Mouse (Mus musculus): ENCODE results near the gene Tprn. TPM values are rescaled to one million over a fixed set of nuclear protein-coding genes. Genes with fewer than 3 reads are reported as not detected.

Tprn gene
- polyA plus RNA-seq, 1 experiment = 12.9 TPM

DNA sequence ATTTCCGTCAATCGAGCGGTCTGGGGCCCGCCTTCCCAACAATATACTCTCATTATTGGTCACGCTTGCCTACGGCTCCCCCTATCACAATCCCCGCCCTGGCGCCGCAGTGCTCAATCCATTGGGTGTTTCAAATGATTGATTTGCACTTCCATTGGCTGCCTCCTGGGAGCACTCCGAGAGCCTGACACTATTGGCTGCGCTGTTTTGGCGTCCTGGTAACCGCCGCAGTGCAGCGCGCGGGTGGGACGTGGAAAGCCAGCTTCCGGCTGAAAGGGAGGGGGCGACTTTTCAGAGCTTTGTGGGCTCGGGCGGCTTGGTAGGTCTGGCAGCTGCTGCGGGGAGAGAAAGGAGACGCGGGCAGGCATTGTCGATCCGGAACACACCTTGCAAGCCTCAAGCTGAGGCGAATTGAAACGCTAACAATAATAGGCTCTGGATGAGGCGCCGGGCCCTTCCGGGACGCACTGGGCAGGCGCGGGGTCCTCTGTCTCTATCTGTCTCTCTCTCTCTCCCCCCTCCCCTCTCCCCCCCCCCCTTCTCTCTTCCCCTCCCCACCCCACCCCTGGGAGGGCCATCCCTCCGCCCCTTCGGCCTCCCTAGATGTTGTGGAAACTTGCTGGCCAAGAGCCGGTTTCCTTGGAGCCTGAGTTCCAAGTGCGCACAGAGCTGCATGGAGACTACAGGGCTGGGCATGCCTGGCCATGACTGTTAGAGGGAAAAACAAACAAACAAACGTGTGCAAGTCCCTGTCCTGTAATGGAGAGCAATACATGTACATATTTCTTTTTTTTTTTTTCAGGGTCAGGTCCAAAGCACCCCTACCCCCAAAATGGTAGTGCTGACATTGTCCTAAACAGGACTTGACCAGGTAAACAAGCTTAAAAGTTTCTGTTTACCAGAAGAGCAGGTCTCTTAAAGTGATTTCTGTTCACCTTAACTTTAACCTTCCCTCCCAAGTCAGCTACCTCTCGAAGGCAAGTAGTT lies 37.4 kb upstream of the Tprn start:
- H3K27me3 ChIP-seq (replicated peaks) = no peaks in the 10 kb centered on the region
- no peak for TF ChIP-seq GATA1 (IDR thresholded peaks at IDR 0.05; ENCODE audit: borderline replicate concordance, low read length)
- no peak for TF ChIP-seq FLI1 (IDR thresholded peaks at IDR 0.05; ENCODE audit: low read length)
- peak overlapping the region; percentile 99 for H3K4me3 ChIP-seq (replicated peaks)
- H3K4me1 ChIP-seq = peaks cover 80% of the 10 kb centered on the region
- no peaks in the 10 kb centered on the region for H3K9me3 ChIP-seq
- H3K36me3 ChIP-seq (replicated peaks; ENCODE audit: low read length) = peaks cover 24% of the 10 kb centered on the region

DNA sequence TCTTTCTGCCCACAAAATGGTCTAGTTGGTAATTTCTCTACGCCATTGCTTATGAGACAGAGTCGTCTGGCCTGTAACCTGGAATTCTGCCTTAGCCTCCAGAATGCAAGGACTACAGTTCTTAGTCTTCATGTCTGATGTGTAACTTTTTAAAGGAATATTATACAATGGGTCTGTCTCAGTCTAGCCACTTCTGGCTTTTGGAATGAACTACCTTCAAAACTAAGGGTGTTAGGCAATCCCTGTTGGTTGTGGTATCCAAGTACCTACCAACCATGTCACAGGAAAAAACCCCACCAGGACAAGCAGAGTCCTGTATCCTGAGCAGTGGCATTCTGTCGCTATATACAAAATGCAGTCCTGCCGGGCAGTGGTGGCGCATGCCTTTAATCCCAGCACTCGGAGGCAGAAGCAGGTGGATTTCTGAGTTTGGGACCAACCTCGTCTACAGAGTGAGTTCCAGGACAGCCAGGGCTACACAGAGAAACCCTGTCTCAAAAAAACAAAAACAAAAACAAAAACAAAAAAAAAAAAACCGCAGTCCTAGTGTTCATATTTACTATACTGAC lies 36.5 kb upstream of the Tprn start:
- TF ChIP-seq FLI1 (IDR thresholded peaks at IDR 0.05; ENCODE audit: low read length) (no peak), GATA1 (IDR thresholded peaks at IDR 0.05; ENCODE audit: borderline replicate concordance, low read length) (no peak)
- Histone ChIP-seq H3K4me1 (peaks cover 73% of the 10 kb centered on the region), H3K4me3 (replicated peaks) (peak overlapping the region; percentile 99)

DNA sequence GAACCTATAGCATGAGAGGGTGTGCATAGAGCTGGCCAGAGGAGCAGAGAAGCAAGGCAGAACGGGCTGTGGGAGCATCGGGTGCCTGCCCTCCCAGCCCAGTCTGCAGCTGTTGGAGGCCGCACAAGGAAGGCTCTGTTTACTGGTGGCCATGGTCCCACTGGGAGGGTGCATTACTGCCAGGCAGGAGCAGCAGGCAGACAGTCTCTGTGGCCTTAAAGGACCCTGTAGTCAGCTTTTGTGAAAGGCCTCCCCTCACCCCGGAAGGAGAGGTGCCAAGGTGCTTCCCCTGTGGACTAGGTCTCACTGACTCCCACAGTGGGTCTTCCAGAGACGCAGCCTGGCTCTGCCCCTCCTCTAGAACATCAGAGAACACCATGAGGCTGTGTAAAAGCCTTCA lies 35.6 kb upstream of the Tprn start:
- no peak for TF ChIP-seq FLI1 (IDR thresholded peaks at IDR 0.05; ENCODE audit: low read length)
- TF ChIP-seq GATA1 (IDR thresholded peaks at IDR 0.05; ENCODE audit: borderline replicate concordance, low read length) = no peak
- Histone ChIP-seq H3K36me3 (replicated peaks; ENCODE audit: low read length) (peaks cover 15% of the 10 kb centered on the region), H3K4me1 (peaks cover 72% of the 10 kb centered on the region), H3K4me3 (replicated peaks) (peak overlapping the region; percentile 76), H3K27me3 (replicated peaks) (peaks cover 15% of the 10 kb centered on the region), H3K9me3 (no peaks in the 10 kb centered on the region)

More for the DNA sequence above, 36.5 kb upstream of the Tprn start:
- Histone ChIP-seq H3K9me3 (no peaks in the 10 kb centered on the region), H3K27me3 (replicated peaks) (peaks cover 6% of the 10 kb centered on the region), H3K36me3 (replicated peaks; ENCODE audit: low read length) (peaks cover 24% of the 10 kb centered on the region)

DNA sequence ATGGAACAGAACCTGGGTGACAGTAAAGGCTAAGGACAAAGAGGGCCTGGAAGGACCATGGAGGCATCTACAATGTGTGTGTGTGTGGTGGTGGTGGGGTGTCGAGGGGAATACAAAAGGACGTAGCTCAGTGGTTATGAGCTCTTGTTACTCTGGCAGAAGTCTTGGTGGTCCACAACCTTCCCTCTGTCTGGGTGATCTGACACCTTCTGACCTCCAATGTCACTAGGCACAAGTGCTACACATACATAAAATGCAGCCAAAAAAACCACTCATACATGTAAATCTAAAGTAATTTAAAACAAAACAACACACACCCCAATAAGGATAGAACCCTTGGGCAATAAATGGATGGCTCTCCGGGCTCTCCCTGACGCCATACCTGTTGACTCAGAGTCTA lies 35.0 kb upstream of the Tprn start:
- Histone ChIP-seq H3K9me3 (no peaks in the 10 kb centered on the region), H3K4me3 (replicated peaks) (peak overlapping the region; percentile 90), H3K4me1 (peaks cover 69% of the 10 kb centered on the region), H3K27me3 (replicated peaks) (peaks cover 19% of the 10 kb centered on the region), H3K36me3 (replicated peaks; ENCODE audit: low read length) (peaks cover 10% of the 10 kb centered on the region)
- TF ChIP-seq FLI1 (IDR thresholded peaks at IDR 0.05; ENCODE audit: low read length) (no peak), GATA1 (IDR thresholded peaks at IDR 0.05; ENCODE audit: borderline replicate concordance, low read length) (no peak)

DNA sequence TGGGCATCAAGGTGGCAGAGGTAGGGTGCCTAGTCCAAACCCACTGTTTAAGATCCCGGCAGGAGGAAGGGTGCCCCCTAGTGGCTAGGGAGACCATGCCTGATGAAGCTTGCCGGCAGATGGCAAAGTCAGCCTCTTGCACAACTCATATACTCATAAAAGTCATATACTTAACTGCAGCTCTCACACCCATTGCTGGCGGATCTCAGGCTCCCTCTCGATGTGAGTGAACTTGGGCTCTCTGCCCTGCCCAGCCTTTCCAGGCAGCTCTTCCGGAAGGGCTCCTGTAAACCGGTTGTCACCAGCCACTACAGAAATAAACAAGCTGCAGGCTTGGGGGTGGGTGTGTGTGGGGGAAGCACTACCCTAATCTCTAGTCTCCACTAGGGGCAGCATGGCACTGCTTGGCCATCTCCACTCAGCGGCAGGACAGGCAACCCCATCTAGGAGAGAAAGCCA lies 34.0 kb upstream of the Tprn start:
- H3K9me3 ChIP-seq = no peaks in the 10 kb centered on the region
- TF ChIP-seq GATA1 (IDR thresholded peaks at IDR 0.05; ENCODE audit: borderline replicate concordance, low read length) (no peak), FLI1 (IDR thresholded peaks at IDR 0.05; ENCODE audit: low read length) (no peak)
- peaks cover 6% of the 10 kb centered on the region for H3K36me3 ChIP-seq (replicated peaks; ENCODE audit: low read length)
- H3K4me3 ChIP-seq (replicated peaks) = peak overlapping the region; percentile 90
- peaks cover 30% of the 10 kb centered on the region for H3K27me3 ChIP-seq (replicated peaks)
- peaks cover 66% of the 10 kb centered on the region for H3K4me1 ChIP-seq

DNA sequence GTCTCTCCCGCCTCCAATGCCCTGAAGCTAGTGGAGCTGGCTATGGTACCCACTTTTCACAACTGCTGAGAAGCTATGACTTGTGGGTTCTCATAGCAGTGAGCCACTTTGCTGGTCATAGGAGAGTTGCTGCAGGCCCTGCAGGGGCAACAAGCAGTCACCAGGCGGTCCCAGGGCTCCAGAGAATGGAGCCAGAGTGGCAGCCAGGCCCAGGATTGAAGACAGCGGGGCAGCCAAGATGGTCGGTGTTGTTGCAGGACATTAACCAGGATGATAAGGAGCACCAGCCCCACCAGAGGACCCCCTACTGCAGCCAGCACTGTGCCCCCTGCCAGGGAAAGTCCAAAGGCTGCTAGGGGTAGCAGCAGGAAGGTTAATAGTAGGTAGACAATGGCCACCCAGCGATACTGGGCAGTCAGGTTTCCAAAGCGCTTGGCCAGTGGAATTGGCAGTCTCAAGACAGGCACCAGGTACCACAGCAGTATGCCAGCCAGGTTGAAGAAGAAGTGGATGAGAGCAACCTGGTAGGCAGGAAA lies 33.4 kb upstream of the Tprn start:
- TF ChIP-seq GATA1 (IDR thresholded peaks at IDR 0.05; ENCODE audit: borderline replicate concordance, low read length) = no peak
- peaks cover 34% of the 10 kb centered on the region for H3K27me3 ChIP-seq (replicated peaks)
- H3K36me3 ChIP-seq (replicated peaks; ENCODE audit: low read length) = no peaks in the 10 kb centered on the region
- peak overlapping the region; percentile 90 for H3K4me3 ChIP-seq (replicated peaks)
- H3K4me1 ChIP-seq = peaks cover 67% of the 10 kb centered on the region
- no peaks in the 10 kb centered on the region for H3K9me3 ChIP-seq

DNA sequence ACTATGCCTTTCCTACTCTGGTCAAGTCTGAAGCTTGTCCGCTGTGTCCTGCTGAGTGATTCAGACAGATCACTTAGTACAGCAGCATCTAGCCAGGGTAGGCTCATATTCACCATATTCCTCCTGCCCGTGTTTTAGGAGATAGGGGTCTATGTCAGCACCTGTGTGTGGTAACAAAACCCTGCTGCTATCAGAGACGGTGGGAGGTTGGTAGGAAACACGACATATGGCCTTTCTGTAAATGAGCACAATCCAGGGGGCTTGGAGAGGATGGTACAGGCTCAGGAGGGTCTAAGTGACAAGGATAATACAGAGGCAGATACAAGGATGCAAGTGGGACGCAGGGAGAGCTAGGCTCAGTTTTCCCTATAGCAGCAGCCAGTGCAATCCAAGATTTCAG lies 32.8 kb upstream of the Tprn start:
- H3K36me3 ChIP-seq (replicated peaks; ENCODE audit: low read length) = no peaks in the 10 kb centered on the region
- H3K4me1 ChIP-seq = peaks cover 70% of the 10 kb centered on the region
- TF ChIP-seq GATA1 (IDR thresholded peaks at IDR 0.05; ENCODE audit: borderline replicate concordance, low read length) = no peak
- no peak for TF ChIP-seq FLI1 (IDR thresholded peaks at IDR 0.05; ENCODE audit: low read length)
- H3K4me3 ChIP-seq (replicated peaks) = no peak overlapping the region
- H3K9me3 ChIP-seq = no peaks in the 10 kb centered on the region
- peaks cover 40% of the 10 kb centered on the region for H3K27me3 ChIP-seq (replicated peaks)

DNA sequence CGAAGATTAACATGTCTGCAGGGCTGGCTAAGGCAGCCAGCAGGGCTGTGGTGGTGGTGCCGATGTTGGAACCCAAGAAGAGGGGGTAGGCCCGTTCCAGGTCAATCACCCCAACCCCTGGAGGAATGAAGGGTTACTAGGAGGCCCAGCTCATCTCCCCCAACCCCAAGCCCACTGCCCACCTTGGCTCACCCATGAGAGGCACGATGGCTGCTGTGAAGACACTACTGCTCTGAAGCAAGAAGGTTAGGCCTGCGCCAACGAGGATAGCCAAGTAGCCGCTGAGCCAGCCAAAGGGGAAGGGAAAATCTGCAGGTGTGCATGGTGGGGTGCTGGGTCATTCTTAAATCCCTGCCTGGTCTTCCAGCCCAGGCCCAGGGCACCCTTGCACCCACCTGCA lies 31.8 kb upstream of the Tprn start:
- TF ChIP-seq GATA1 (IDR thresholded peaks at IDR 0.05; ENCODE audit: borderline replicate concordance, low read length) (no peak), FLI1 (IDR thresholded peaks at IDR 0.05; ENCODE audit: low read length) (no peak)
- H3K27me3 ChIP-seq (replicated peaks) = peaks cover 50% of the 10 kb centered on the region

DNA sequence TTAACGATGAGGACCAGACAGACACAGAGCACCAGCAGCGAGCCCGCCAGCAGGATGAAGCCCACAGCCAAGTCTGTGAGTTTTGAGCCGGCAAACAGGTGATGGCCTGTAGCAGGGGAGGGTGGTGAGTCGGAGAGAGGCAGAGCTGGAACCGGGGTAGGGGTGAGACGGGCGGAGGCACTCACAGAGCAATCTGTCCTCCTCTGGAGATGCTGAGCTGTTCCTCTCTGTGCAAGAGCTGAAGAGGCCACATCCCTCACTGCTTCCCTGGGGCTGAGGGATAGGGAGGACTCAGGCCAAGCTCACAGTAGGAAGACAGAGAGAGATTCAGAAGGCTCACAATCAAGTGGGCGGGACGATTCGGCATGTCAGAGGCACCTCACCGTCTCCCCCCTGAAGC lies 31.4 kb upstream of the Tprn start:
- peaks cover 54% of the 10 kb centered on the region for H3K27me3 ChIP-seq (replicated peaks)
- no peak overlapping the region for H3K4me3 ChIP-seq (replicated peaks)
- no peak for TF ChIP-seq FLI1 (IDR thresholded peaks at IDR 0.05; ENCODE audit: low read length)
- TF ChIP-seq GATA1 (IDR thresholded peaks at IDR 0.05; ENCODE audit: borderline replicate concordance, low read length) = no peak
- peaks cover 64% of the 10 kb centered on the region for H3K4me1 ChIP-seq
- no peaks in the 10 kb centered on the region for H3K36me3 ChIP-seq (replicated peaks; ENCODE audit: low read length)
- no peaks in the 10 kb centered on the region for H3K9me3 ChIP-seq

More for the DNA sequence above, 31.8 kb upstream of the Tprn start:
- Histone ChIP-seq H3K36me3 (replicated peaks; ENCODE audit: low read length) (no peaks in the 10 kb centered on the region), H3K4me1 (peaks cover 66% of the 10 kb centered on the region), H3K9me3 (no peaks in the 10 kb centered on the region), H3K4me3 (replicated peaks) (no peak overlapping the region)

DNA sequence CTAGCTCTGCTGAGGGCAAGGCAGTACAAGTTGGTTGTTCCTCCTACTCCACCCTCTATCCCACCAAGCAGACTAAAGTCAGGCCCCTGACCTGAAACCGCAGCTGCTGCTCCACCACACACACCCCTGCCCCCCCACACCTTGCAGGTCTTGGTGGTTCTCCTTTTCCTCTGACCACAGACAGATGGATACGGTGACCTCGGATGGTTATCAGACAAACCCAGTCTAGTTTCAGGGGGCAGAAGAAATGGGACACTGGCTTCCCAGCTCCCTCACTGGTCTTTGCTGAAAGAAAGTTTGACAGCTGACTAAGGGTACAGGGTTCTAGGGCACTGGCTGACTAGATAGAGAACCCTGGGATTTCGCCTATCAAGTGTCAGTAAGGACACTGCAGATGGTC lies 29.0 kb upstream of the Tprn start:
- no peaks in the 10 kb centered on the region for H3K36me3 ChIP-seq (replicated peaks; ENCODE audit: low read length)
- TF ChIP-seq GATA1 (IDR thresholded peaks at IDR 0.05; ENCODE audit: borderline replicate concordance, low read length) (no peak), FLI1 (IDR thresholded peaks at IDR 0.05; ENCODE audit: low read length) (no peak)
- no peaks in the 10 kb centered on the region for H3K9me3 ChIP-seq
- no peak overlapping the region for H3K4me3 ChIP-seq (replicated peaks)
- peaks cover 53% of the 10 kb centered on the region for H3K4me1 ChIP-seq
- peaks cover 75% of the 10 kb centered on the region for H3K27me3 ChIP-seq (replicated peaks)

Data from megakaryocyte, embryonic 14.5 days (primary cell).